Mouse (Mus musculus) erythroid progenitor cell, adult 5-6 weeks (primary cell): ENCODE data around the gene Ccdc74a. TPM values are rescaled to one million over a fixed set of nuclear protein-coding genes. Genes with fewer than 3 reads are reported as not detected.

Experiments used
- ATAC-seq: replicated peaks from 2 replicates; pipeline ENCODE4 v1.8.0; 2016; ENCODE audit warnings: moderate number of reproducible peaks, mild to moderate bottlenecking, moderate TSS enrichment, inconsistent platforms; ENCODE audit not compliant: poor library complexity, low FRiP score, severe bottlenecking
- total RNA-seq, 2 experiments: library from RNA; stranded (forward) in 1 of 2; stranded (reverse) in 1 of 2; fragments of 150-400 nt in 1 of 2; fragments of 186-747, 209-891 nt in 1 of 2; gene quantifications; 2 replicates each; pipeline versions ENCODE4 v1.2.3 to v1.2.4; 2015 to 2017; ENCODE audit warnings: low replicate concordance in 2 of 2

Gene Ccdc74a
- total RNA-seq, 2 experiments from 2014 or later, result 5.0 to 13.5 TPM

- ATAC-seq, result no peak
Measured at GRCm38 (mm10) chr16:17639951-17640350, 6.3 kb upstream of the Ccdc74a start.

- ATAC-seq, result no peak
Measured at GRCm38 (mm10) chr16:17640706-17641105, 5.6 kb upstream of the Ccdc74a start.

- ATAC-seq, result no peak
Measured at GRCm38 (mm10) chr16:17641301-17641700, 5.0 kb upstream of the Ccdc74a start.

- ATAC-seq, result no peak
Measured at GRCm38 (mm10) chr16:17642311-17642710, 4.0 kb upstream of the Ccdc74a start.

GRCm38 (mm10) chr16:17643437-17643990 lies 2.8 kb upstream of the Ccdc74a start:
- ATAC-seq, result no peak

GRCm38 (mm10) chr16:17647156-17647555 lies 886 bp downstream of the Ccdc74a start:
- ATAC-seq, result no peak

GRCm38 (mm10) chr16:17647566-17648340 lies 1.5 kb downstream of the Ccdc74a start:
- ATAC-seq, result no peak

- no peak for ATAC-seq
Measured at GRCm38 (mm10) chr16:17649925-17650605, 3.8 kb downstream of the Ccdc74a start.

GRCm38 (mm10) chr16:17650711-17651110 lies 4.4 kb downstream of the Ccdc74a start:
- no peak for ATAC-seq

- ATAC-seq, result peak; percentile 71
Measured at GRCm38 (mm10) chr16:17652607-17653006, 6.3 kb downstream of the Ccdc74a start.

GRCm38 (mm10) chr16:17653601-17654000 lies 7.3 kb downstream of the Ccdc74a start:
- ATAC-seq, result no peak

- no peak for ATAC-seq
Measured at GRCm38 (mm10) chr16:17654188-17654795, 8.0 kb downstream of the Ccdc74a start.

- ATAC-seq, result no peak
Measured at GRCm38 (mm10) chr16:17656212-17656871, 10.1 kb downstream of the Ccdc74a start.

GRCm38 (mm10) chr16:17665568-17665967 lies 19.3 kb downstream of the Ccdc74a start:
- ATAC-seq, result no peak

GRCm38 (mm10) chr16:17669886-17670285 lies 23.6 kb downstream of the Ccdc74a start:
- no peak for ATAC-seq

- no peak for ATAC-seq
Measured at GRCm38 (mm10) chr16:17694860-17695259, 48.6 kb downstream of the Ccdc74a start.
